Comparison of ENCODE assay signal across 10 mouse cellular contexts in genomic region chr8:84779519-84780224, GRCm38 (mm10). TPM values are rescaled to one million over a fixed set of nuclear protein-coding genes. Genes with fewer than 3 reads are reported as not detected.
DNase-seq lines count a peak whose midpoint lies in the region; ATAC-seq and TF ChIP-seq lines count a peak whose summit lies in the region.
"Had no signal": no experiment of that assay in that cellular context is flagged by ENCODE, and none has a peak within 500 bp of the region (broad histone marks: within the 10 kb centered on the region; RNA-seq: fewer than 3 reads in every experiment).

No protein-coding gene starts in this region.

- 67% methylated on average over 19 of the region's 19 CpGs for WGBS in heart, adult 2 months
- 34% methylated on average over 19 of the region's 19 CpGs for WGBS in embryonic facial prominence, embryonic 15.5 days
- WGBS in limb, embryonic 15.5 days = 20% methylated on average over 19 of the region's 19 CpGs
- WGBS in lung, adult 2 months = 63% methylated on average over 19 of the region's 19 CpGs

- H3K4me1 ChIP-seq in heart, adult 2 months (ENCODE audit: control insufficient read depth, insufficient read depth, low read length) = peaks cover 36% of the 10 kb centered on the region
- H3K4me1 ChIP-seq in embryonic facial prominence, embryonic 15.5 days = peaks cover 86% of the 10 kb centered on the region
- H3K4me1 ChIP-seq in limb, embryonic 15.5 days = peaks cover 96% of the 10 kb centered on the region
- peaks cover 23% of the 10 kb centered on the region for H3K4me1 ChIP-seq in lung, adult 2 months (ENCODE audit: control insufficient read depth, insufficient read depth, low read length)

- no peak for TF ChIP-seq EP300 in heart, adult 2 months (IDR thresholded peaks at IDR 0.05; ENCODE audit: insufficient read depth, low read depth, low read length)

- DNase-seq in heart, adult 2 months = peak in 1 of 2 experiments; percentile 25
- no peak for DNase-seq in heart, postnatal 4 days
- peak; percentile 48 for DNase-seq in 3134 (ENCODE audit: extremely low read depth, insufficient read length, low spot score)
- DNase-seq in adrenal gland, postnatal 25 days = no peak
- DNase-seq in lung, adult 2 months = no peak

- H3K4me2 ChIP-seq in embryonic facial prominence, embryonic 15.5 days (replicated peaks) = peak overlapping the region; percentile 31
- peak overlapping the region; percentile 34 for H3K4me2 ChIP-seq in limb, embryonic 15.5 days
- H3K4me2 ChIP-seq: heart, embryonic 11.5 days; liver, embryonic 15.5 days had no signal

- TF ChIP-seq POLR2A in heart, adult 2 months (IDR thresholded peaks at IDR 0.05; ENCODE audit: insufficient read depth, low read depth, low read length) = no peak
- no peak for TF ChIP-seq POLR2A in lung, adult 2 months (IDR thresholded peaks at IDR 0.05; ENCODE audit: borderline replicate concordance, extremely low read depth, low read depth, low read length)

- peaks cover 3% of the 10 kb centered on the region for H3K79me2 ChIP-seq in heart, adult 2 months (replicated peaks; ENCODE audit: control insufficient read depth, insufficient read depth, low read length)

- H3K9ac ChIP-seq in heart, adult 2 months (ENCODE audit: low read depth, low read length) = 0 out of 2 replicates have a peak overlapping the region, but pooled peaks have one; percentile 16
- no peak overlapping the region for H3K9ac ChIP-seq in embryonic facial prominence, embryonic 15.5 days
- H3K9ac ChIP-seq in limb, embryonic 15.5 days = no peak overlapping the region
- H3K9ac ChIP-seq: liver, embryonic 15.5 days had no signal

- ATAC-seq in embryonic facial prominence, embryonic 15.5 days (ENCODE audit: insufficient number of reproducible peaks, low FRiP score, low TSS enrichment, low read depth) = no peak
- no peak for ATAC-seq in limb, embryonic 15.5 days (ENCODE audit: insufficient number of reproducible peaks, low FRiP score, low TSS enrichment, low read depth)
- ATAC-seq in megakaryocyte-erythroid progenitor cell, adult 5-6 weeks (replicated peaks; ENCODE audit: low FRiP score, low TSS enrichment, poor library complexity, severe bottlenecking) = no peak

- H3K27me3 ChIP-seq in heart, adult 2 months (ENCODE audit: control insufficient read depth, insufficient read depth, low read length) = no peaks in the 10 kb centered on the region
- H3K27me3 ChIP-seq in embryonic facial prominence, embryonic 15.5 days = peaks cover 19% of the 10 kb centered on the region
- peaks cover 14% of the 10 kb centered on the region; the same call in 1 of the 2 replicates for H3K27me3 ChIP-seq in limb, embryonic 15.5 days

- H3K36me3 ChIP-seq in heart, adult 2 months (ENCODE audit: control insufficient read depth, insufficient read depth, low read length) = peaks cover 3% of the 10 kb centered on the region; the same call in 1 of the 2 replicates
- no peaks in the 10 kb centered on the region for H3K36me3 ChIP-seq in embryonic facial prominence, embryonic 15.5 days
- no peaks in the 10 kb centered on the region for H3K36me3 ChIP-seq in limb, embryonic 15.5 days
- H3K36me3 ChIP-seq: liver, embryonic 15.5 days had no signal

- no peak overlapping the region; the same call in 1 of the 2 replicates for H3K27ac ChIP-seq in heart, adult 2 months
- peak overlapping the region; percentile 67 for H3K27ac ChIP-seq in embryonic facial prominence, embryonic 15.5 days (replicated peaks)
- peak overlapping the region; percentile 83 for H3K27ac ChIP-seq in limb, embryonic 15.5 days
- H3K27ac ChIP-seq: liver, embryonic 15.5 days had no signal

- intact Hi-C loops in heart, adult 2 months (cut with DNase I) = no loop called here

- TF ChIP-seq CTCF in heart, adult 2 months (IDR thresholded peaks at IDR 0.05) = no peak
- no peak for TF ChIP-seq CTCF in lung, adult 2 months (IDR thresholded peaks at IDR 0.05; ENCODE audit: insufficient read depth, low read length)

- no peak overlapping the region for H3K4me3 ChIP-seq in heart, adult 2 months
- no peak overlapping the region for H3K4me3 ChIP-seq in embryonic facial prominence, embryonic 15.5 days (replicated peaks)
- peak overlapping the region; percentile 10 for H3K4me3 ChIP-seq in limb, embryonic 15.5 days
- H3K4me3 ChIP-seq in lung, adult 2 months (replicated peaks; ENCODE audit: extremely low read depth, low read depth, low read length) = no peak overlapping the region
- H3K4me3 ChIP-seq: liver, embryonic 15.5 days had no signal

- H3K9me3 ChIP-seq in embryonic facial prominence, embryonic 15.5 days (replicated peaks) = no peaks in the 10 kb centered on the region
- no peaks in the 10 kb centered on the region for H3K9me3 ChIP-seq in limb, embryonic 15.5 days
- H3K9me3 ChIP-seq: liver, embryonic 15.5 days had no signal

RNA-seq across cellular contexts. Expression of gene Nfix, which starts 20.5 kb away (rescaled TPM):
- total RNA-seq in heart, adult 2 months (2021) = 100 to 1,000 TPM; 274 to 297 TPM
- 49.0 and 68.7 TPM in 2 replicates for polyA plus RNA-seq in heart, adult 2 months (2012; rRNA removed)
- 100 to 1,000 TPM; 189 to 211 TPM for total RNA-seq in heart, postnatal 4 days (2021)
- 61.4 and 62.0 TPM in 2 replicates for polyA plus RNA-seq in embryonic facial prominence, embryonic 15.5 days (2015; fragmentation: Nextera tagmentation; extraction: Ambion mirVana)
- 87.0 and 100 TPM in 2 replicates for polyA plus RNA-seq in limb, embryonic 15.5 days (2015; fragmentation: Nextera tagmentation; extraction: Ambion mirVana)
- total RNA-seq in adrenal gland, postnatal 25 days (2021) = 87.7 and 111 TPM in 2 replicates
- 73.4 and 79.7 TPM in 2 replicates for total RNA-seq in megakaryocyte-erythroid progenitor cell, adult 5-6 weeks (2014; fragmentation: Nextera tagmentation)
- total RNA-seq in megakaryocyte-erythroid progenitor cell, adult 5-6 weeks (2017) = 13.3 and 26.0 TPM in 2 replicates
- 80.1 and 96.2 TPM in 2 replicates for polyA plus RNA-seq in lung, adult 2 months (2012; rRNA removed)

RNA-seq across cellular contexts. Expression of gene Dand5, which starts 43.0 kb away (rescaled TPM):
- 10 to 100 TPM; 11.2 to 12.3 TPM for total RNA-seq in heart, adult 2 months (2021)
- 6.1 and 7.6 TPM in 2 replicates for polyA plus RNA-seq in heart, adult 2 months (2012; rRNA removed)
- 1 to 10 TPM; 3.4 to 3.6 TPM for total RNA-seq in heart, postnatal 4 days (2021)
- polyA plus RNA-seq in embryonic facial prominence, embryonic 15.5 days (2015; fragmentation: Nextera tagmentation; extraction: Ambion mirVana) = 8.4 and 8.9 TPM in 2 replicates
- polyA plus RNA-seq in limb, embryonic 15.5 days (2015; fragmentation: Nextera tagmentation; extraction: Ambion mirVana) = 7.5 and 8.0 TPM in 2 replicates
- total RNA-seq in adrenal gland, postnatal 25 days (2021) = 11.2 and 11.6 TPM in 2 replicates
- total RNA-seq in megakaryocyte-erythroid progenitor cell, adult 5-6 weeks (2014; fragmentation: Nextera tagmentation) = 4.7 TPM in 2 replicates
- 3.5 and 3.7 TPM in 2 replicates for total RNA-seq in megakaryocyte-erythroid progenitor cell, adult 5-6 weeks (2017)
- polyA plus RNA-seq in lung, adult 2 months (2012; rRNA removed) = 2.5 and 2.9 TPM in 2 replicates

RNA-seq across cellular contexts. Expression of gene Gadd45gip1, which starts 51.6 kb away (rescaled TPM):
- 10 to 100 TPM; 27.4 to 29.7 TPM for total RNA-seq in heart, adult 2 months (2021)
- 13.4 and 21.2 TPM in 2 replicates for polyA plus RNA-seq in heart, adult 2 months (2012; rRNA removed)
- 10 to 100 TPM; 24.2 to 26.2 TPM for total RNA-seq in heart, postnatal 4 days (2021)
- polyA plus RNA-seq in embryonic facial prominence, embryonic 15.5 days (2015; fragmentation: Nextera tagmentation; extraction: Ambion mirVana) = 46.5 TPM in 2 replicates
- polyA plus RNA-seq in limb, embryonic 15.5 days (2015; fragmentation: Nextera tagmentation; extraction: Ambion mirVana) = 44.7 and 45.6 TPM in 2 replicates
- total RNA-seq in adrenal gland, postnatal 25 days (2021) = 55.1 and 59.9 TPM in 2 replicates
- 28.3 and 31.1 TPM in 2 replicates for total RNA-seq in megakaryocyte-erythroid progenitor cell, adult 5-6 weeks (2014; fragmentation: Nextera tagmentation)
- 53.1 and 61.8 TPM in 2 replicates for total RNA-seq in megakaryocyte-erythroid progenitor cell, adult 5-6 weeks (2017)
- 21.3 and 31.7 TPM in 2 replicates for polyA plus RNA-seq in lung, adult 2 months (2012; rRNA removed)

RNA-seq across cellular contexts. Expression of gene G430095P16Rik, which starts 56.9 kb away (rescaled TPM):
- total RNA-seq in heart, adult 2 months (2021) = under 1 TPM in 1 of 2 experiments, not detected in 1; 0.55 TPM
- 0.70 TPM in 1 of 2 replicates, not detected in the other for polyA plus RNA-seq in heart, adult 2 months (2012; rRNA removed)
- 1 to 10 TPM; 1.1 to 1.3 TPM for total RNA-seq in heart, postnatal 4 days (2021)
- polyA plus RNA-seq in embryonic facial prominence, embryonic 15.5 days (2015; fragmentation: Nextera tagmentation; extraction: Ambion mirVana) = 4.2 and 4.9 TPM in 2 replicates
- 3.8 and 5.5 TPM in 2 replicates for polyA plus RNA-seq in limb, embryonic 15.5 days (2015; fragmentation: Nextera tagmentation; extraction: Ambion mirVana)
- not detected in 2 replicates for total RNA-seq in adrenal gland, postnatal 25 days (2021)
- 25.7 and 28.1 TPM in 2 replicates for total RNA-seq in megakaryocyte-erythroid progenitor cell, adult 5-6 weeks (2014; fragmentation: Nextera tagmentation)
- 8.2 and 11.4 TPM in 2 replicates for total RNA-seq in megakaryocyte-erythroid progenitor cell, adult 5-6 weeks (2017)
- 2.0 and 2.8 TPM in 2 replicates for polyA plus RNA-seq in lung, adult 2 months (2012; rRNA removed)
